Mouse (Mus musculus) MEL (cell line): Measurements from ENCODE around the gene Spns1. TPM values are rescaled to one million over a fixed set of nuclear protein-coding genes. Genes with fewer than 3 reads are reported as not detected.

Experiments
- DNase-seq: peaks from one replicate; pipeline ENCODE4 v3.0.0; 2011; ENCODE audit warnings: low read depth, low spot score
- H3K27ac ChIP-seq: 2 replicates; pipeline ENCODE4 v1.5.1; 2012; ENCODE audit warnings: low read depth, mild to moderate bottlenecking, control low read depth, low read length, moderate library complexity; ENCODE audit not compliant: control insufficient read depth
- H3K27me3 ChIP-seq, 2 experiments: fragments of 150-350 bp in 1 of 2; sonication (generic) in 1 of 2; 2 replicates each; pipeline ENCODE4 v1.6.1; 2012; ENCODE audit warnings: low read length in 2 of 2, mild to moderate bottlenecking in 2 of 2, improper control_type of control experiment in 1 of 2, moderate library complexity in 1 of 2; ENCODE audit not compliant: insufficient read depth in 2 of 2, control insufficient read depth in 1 of 2
- H3K36me3 ChIP-seq, 2 experiments: 2 replicates each; pipeline ENCODE4 v1.6.1; 2012 to 2014; ENCODE audit warnings: low read length in 2 of 2, improper control_type of control experiment in 1 of 2, inconsistent platforms in 1 of 2, mild to moderate bottlenecking in 1 of 2; ENCODE audit not compliant: insufficient read depth in 2 of 2, control insufficient read depth in 1 of 2
- H3K4me1 ChIP-seq, 2 experiments: fragments of 150-350 bp in 1 of 2; sonication (generic) in 1 of 2; 2 replicates each; pipeline ENCODE4 v1.6.1; 2012; ENCODE audit warnings: low read length in 2 of 2, improper control_type of control experiment in 1 of 2, mild to moderate bottlenecking in 1 of 2; ENCODE audit not compliant: insufficient read depth in 2 of 2, control insufficient read depth in 1 of 2
- H3K4me3 ChIP-seq, 2 experiments: fragments of 150-350 bp in 1 of 2; sonication (generic) in 1 of 2; 2 replicates each; pipeline ENCODE4 v1.5.1; 2012; ENCODE audit warnings: low read depth in 2 of 2, low read length in 2 of 2, mild to moderate bottlenecking in 2 of 2, moderate library complexity in 2 of 2, control low read depth in 1 of 2, improper control_type of control experiment in 1 of 2; ENCODE audit not compliant: control insufficient read depth in 1 of 2, insufficient read depth in 1 of 2
- H3K79me2 ChIP-seq: 2 replicates; pipeline ENCODE4 v1.6.1; 2012; ENCODE audit warnings: mild to moderate bottlenecking, low read length, moderate library complexity; ENCODE audit not compliant: control insufficient read depth, poor library complexity, insufficient read depth
- H3K9ac ChIP-seq: 2 replicates; pipeline ENCODE4 v1.6.1; 2012; ENCODE audit warnings: low read depth, mild to moderate bottlenecking, control low read depth, low read length, moderate library complexity; ENCODE audit not compliant: control insufficient read depth, poor library complexity, severe bottlenecking
- H3K9me3 ChIP-seq: fragments of 150-350 bp; sonication (generic); replicated peaks from 2 replicates; pipeline ENCODE4 v1.6.1; 2012; ENCODE audit warnings: mild to moderate bottlenecking, low read length, improper control_type of control experiment, moderate library complexity; ENCODE audit not compliant: insufficient read depth
- BHLHE40 ChIP-seq: IDR thresholded peaks from 2 replicates; pipeline ENCODE4 v1.6.1; 2012; ENCODE audit warnings: low read depth, mild to moderate bottlenecking, inconsistent platforms, low read length, improper control_type of control experiment, borderline replicate concordance
- CHD1 ChIP-seq: IDR thresholded peaks from 2 replicates; pipeline ENCODE4 v1.6.1; 2012; ENCODE audit warnings: low read depth, mild to moderate bottlenecking, inconsistent platforms, low read length, improper control_type of control experiment
- CHD2 ChIP-seq: IDR thresholded peaks from 2 replicates; pipeline ENCODE4 v1.6.1; 2011; ENCODE audit warnings: low read length, improper control_type of control experiment
- E2F4 ChIP-seq: IDR thresholded peaks from 2 replicates; pipeline ENCODE4 v1.6.1; 2011; ENCODE audit warnings: low read depth, low read length, improper control_type of control experiment, borderline replicate concordance
- ELF1 ChIP-seq: IDR thresholded peaks from 2 replicates; pipeline ENCODE4 v1.6.1; 2014; ENCODE audit warnings: low read depth, mild to moderate bottlenecking, inconsistent platforms, low read length, improper control_type of control experiment, moderate library complexity
- EP300 ChIP-seq, 2 experiments: IDR thresholded peaks; 2 replicates each; pipeline ENCODE4 v1.6.1; 2011; ENCODE audit warnings: improper control_type of control experiment in 2 of 2, low read length in 2 of 2, low read depth in 1 of 2, mild to moderate bottlenecking in 1 of 2
- ETS1 ChIP-seq: IDR thresholded peaks from 2 replicates; pipeline ENCODE4 v1.6.1; 2012; ENCODE audit warnings: low read depth, mild to moderate bottlenecking, inconsistent platforms, low read length, improper control_type of control experiment, moderate library complexity
- GABPA ChIP-seq: IDR thresholded peaks from 2 replicates; pipeline ENCODE4 v1.6.1; 2012; ENCODE audit warnings: low read depth, mild to moderate bottlenecking, inconsistent platforms, low read length, improper control_type of control experiment, moderate library complexity
- GATA1 ChIP-seq: IDR thresholded peaks from 2 replicates; pipeline ENCODE4 v1.6.1; 2011; ENCODE audit warnings: low read depth, low read length, improper control_type of control experiment
- HCFC1 ChIP-seq: IDR thresholded peaks from 2 replicates; pipeline ENCODE4 v1.6.1; 2012; ENCODE audit warnings: low read depth, mild to moderate bottlenecking, inconsistent platforms, low read length, improper control_type of control experiment, moderate library complexity
- JUND ChIP-seq: IDR thresholded peaks from 2 replicates; pipeline ENCODE4 v1.6.1; 2011; ENCODE audit warnings: low read depth, mild to moderate bottlenecking, improper control_type of control experiment, low read length
- KAT2A ChIP-seq: conservative IDR thresholded peaks from 2 replicates; pipeline ENCODE4 v1.6.1; 2012; ENCODE audit warnings: low read depth, low read length, improper control_type of control experiment, inconsistent platforms
- MAFK ChIP-seq: IDR thresholded peaks from 2 replicates; pipeline ENCODE4 v1.6.1; 2011; ENCODE audit warnings: low read depth, mild to moderate bottlenecking, low read length, improper control_type of control experiment, borderline replicate concordance
- MAX ChIP-seq: IDR thresholded peaks from 2 replicates; pipeline ENCODE4 v1.6.1; 2011; ENCODE audit warnings: low read length, improper control_type of control experiment
- MAZ ChIP-seq: IDR thresholded peaks from 2 replicates; pipeline ENCODE4 v1.6.1; 2012; ENCODE audit warnings: low read depth, mild to moderate bottlenecking, inconsistent platforms, low read length, improper control_type of control experiment
- MEF2A ChIP-seq: IDR thresholded peaks from 2 replicates; pipeline ENCODE4 v1.6.1; 2014; ENCODE audit warnings: low read depth, mild to moderate bottlenecking, inconsistent platforms, low read length, improper control_type of control experiment; ENCODE audit not compliant: poor library complexity, insufficient replicate concordance, severe bottlenecking; ENCODE audit errors: extremely low read depth
- MXI1 ChIP-seq: IDR thresholded peaks from 2 replicates; pipeline ENCODE4 v1.6.1; 2011; ENCODE audit warnings: mild to moderate bottlenecking, low read depth, low read length, improper control_type of control experiment
- MYB ChIP-seq: IDR thresholded peaks from 2 replicates; pipeline ENCODE4 v1.6.1; 2011; ENCODE audit warnings: mild to moderate bottlenecking, low read depth, low read length, improper control_type of control experiment
- MYC ChIP-seq: IDR thresholded peaks from 2 replicates; pipeline ENCODE4 v1.6.1; 2011; ENCODE audit warnings: low read depth, mild to moderate bottlenecking, low read length, improper control_type of control experiment, moderate library complexity
- NELFE ChIP-seq: IDR thresholded peaks from 2 replicates; pipeline ENCODE4 v1.6.1; 2011; ENCODE audit warnings: low read depth, low read length, improper control_type of control experiment
- NRF1 ChIP-seq: IDR thresholded peaks from 2 replicates; pipeline ENCODE4 v1.6.1; 2014; ENCODE audit warnings: low read depth, mild to moderate bottlenecking, inconsistent platforms, low read length, improper control_type of control experiment, moderate library complexity; ENCODE audit not compliant: poor library complexity, insufficient read depth, severe bottlenecking
- POLR2A ChIP-seq, 2 experiments: IDR thresholded peaks; 2 replicates each; pipeline ENCODE4 v1.6.1; 2011 to 2012; ENCODE audit warnings: low read length in 2 of 2, mild to moderate bottlenecking in 2 of 2, control low read depth in 1 of 2, improper control_type of control experiment in 1 of 2, low read depth in 1 of 2, moderate library complexity in 1 of 2; ENCODE audit not compliant: control insufficient read depth in 1 of 2, insufficient read depth in 1 of 2, poor library complexity in 1 of 2
- POLR2AphosphoS2 ChIP-seq: IDR thresholded peaks from 2 replicates; pipeline ENCODE4 v1.6.1; 2011; ENCODE audit warnings: low read length, improper control_type of control experiment
- POLR2AphosphoS5 ChIP-seq: IDR thresholded peaks from 2 replicates; pipeline ENCODE4 v1.6.1; 2012; ENCODE audit warnings: low read depth, borderline replicate concordance, mild to moderate bottlenecking, inconsistent platforms, low read length, moderate library complexity, mixed read lengths
- RAD21 ChIP-seq: IDR thresholded peaks from 2 replicates; pipeline ENCODE4 v1.6.1; 2011; ENCODE audit warnings: mild to moderate bottlenecking, low read depth, low read length, improper control_type of control experiment
- RCOR1 ChIP-seq: IDR thresholded peaks from 2 replicates; pipeline ENCODE4 v1.6.1; 2012; ENCODE audit warnings: low read depth, mild to moderate bottlenecking, inconsistent platforms, low read length, improper control_type of control experiment
- SIN3A ChIP-seq: IDR thresholded peaks from 2 replicates; pipeline ENCODE4 v1.6.1; 2012; ENCODE audit warnings: low read length, improper control_type of control experiment, inconsistent platforms
- SMC3 ChIP-seq: IDR thresholded peaks from 2 replicates; pipeline ENCODE4 v1.6.1; 2011; ENCODE audit warnings: low read depth, low read length, improper control_type of control experiment
- TBP ChIP-seq: IDR thresholded peaks from 2 replicates; pipeline ENCODE4 v1.8.0; 2011; ENCODE audit warnings: low read depth, low read length, improper control_type of control experiment
- UBTF ChIP-seq: IDR thresholded peaks from 2 replicates; pipeline ENCODE4 v1.6.1; 2012; ENCODE audit warnings: low read depth, mild to moderate bottlenecking, inconsistent platforms, low read length, improper control_type of control experiment, moderate library complexity, borderline replicate concordance; ENCODE audit not compliant: insufficient read depth
- USF1 ChIP-seq: IDR thresholded peaks from 2 replicates; pipeline ENCODE4 v1.6.1; 2014; ENCODE audit warnings: low read depth, mild to moderate bottlenecking, inconsistent platforms, low read length, improper control_type of control experiment, moderate library complexity
- USF2 ChIP-seq, 2 experiments: IDR thresholded peaks; 2 replicates each; pipeline ENCODE4 v1.6.1; 2011 to 2012; ENCODE audit warnings: improper control_type of control experiment in 2 of 2, low read length in 2 of 2, borderline replicate concordance in 1 of 2, inconsistent platforms in 1 of 2, low read depth in 1 of 2, mild to moderate bottlenecking in 1 of 2; ENCODE audit not compliant: insufficient read depth in 1 of 2
- ZC3H11A ChIP-seq: IDR thresholded peaks from 2 replicates; pipeline ENCODE4 v1.6.1; 2012; ENCODE audit warnings: low read depth, mild to moderate bottlenecking, inconsistent platforms, low read length, improper control_type of control experiment
- ZKSCAN1 ChIP-seq: IDR thresholded peaks from 2 replicates; pipeline ENCODE4 v1.6.1; 2012; ENCODE audit warnings: low read depth, mild to moderate bottlenecking, inconsistent platforms, low read length, improper control_type of control experiment, moderate library complexity
- ZMIZ1 ChIP-seq: IDR thresholded peaks from 2 replicates; pipeline ENCODE4 v1.6.1; 2012; ENCODE audit warnings: low read depth, mild to moderate bottlenecking, inconsistent platforms, low read length, improper control_type of control experiment, moderate library complexity
- ZNF384 ChIP-seq: IDR thresholded peaks from 2 replicates; pipeline ENCODE4 v1.6.1; 2012; ENCODE audit warnings: low read depth, mild to moderate bottlenecking, inconsistent platforms, low read length, improper control_type of control experiment
- polyA plus RNA-seq, 2 experiments: library from polyadenylated mRNA; stranded (reverse) in 1 of 2; unstranded in 1 of 2; fragments of >175 nt in 1 of 2; fragments of >200 nt in 1 of 2; gene quantifications; 2 replicates each; pipeline versions ENCODE4 v1.2.1 to v1.2.4; 2012; ENCODE audit warnings: low replicate concordance in 2 of 2, low read depth in 1 of 2; ENCODE audit not compliant: insufficient read length in 2 of 2, insufficient read depth in 1 of 2, missing spikeins in 1 of 2
- total RNA-seq: library from RNA; depleted of rRNA; stranded (reverse); fragments of 300-350 nt; gene quantifications from 2 replicates; pipeline ENCODE4 v1.2.3, GENCODE M21; 2012

Spns1 gene
- total and polyA plus RNA-seq, 3 experiments = 28.9 to 81.6 TPM; not detected in 1

GRCm38 (mm10) chr7:126396298-126397119 lies 19.3 kb upstream of the Spns1 start, which contains the start of gene Nfatc2ip:
Gene Nfatc2ip, minus strand, starts transcription at chr7:126396737.
- Histone ChIP-seq H3K27me3 (no peaks in the 10 kb centered on the region), H3K36me3 (peaks cover 0 to 18% of the 10 kb centered on the region in 2 experiments; a peak in 2 of 4 replicates), H3K9me3 (no peaks in the 10 kb centered on the region), H3K27ac (peak within 1 kb of the TSS; percentile 94), H3K4me1 (peaks cover 0 to 14% of the 10 kb centered on the region in 2 experiments; a peak in 2 of 4 replicates), H3K9ac (peak within 1 kb of the TSS; percentile 93), H3K4me3 (peak within 1 kb of the TSS; percentile 63 to 94), H3K79me2 (peaks cover 6% of the 10 kb centered on the region)
- DNase-seq = peak; percentile 99
- TF ChIP-seq GATA1 (peak; percentile 85), USF1 (no peak), RCOR1 (no peak), RAD21 (no peak), BHLHE40 (no peak), E2F4 (peak; percentile 81), HCFC1 (peak; percentile 97), USF2 (IDR thresholded peaks at IDR 0.05; ENCODE audit: borderline replicate concordance in 1 of 2, insufficient read depth in 1 of 2, low read depth in 1 of 2, low read length in 2 of 2) (no peak), POLR2AphosphoS5 (no peak), MEF2A (no peak), ZMIZ1 (no peak), MAX (no peak), ZKSCAN1 (no peak), CHD2 (peak; percentile 95), ZC3H11A (no peak), ELF1 (peak; percentile 97), GABPA (no peak), TBP (peak; percentile 82), MAFK (no peak), MYB (no peak), JUND (no peak), MYC (no peak), ZNF384 (no peak), MXI1 (peak; percentile 79; the same call in 1 of the 2 replicates), UBTF (no peak), SIN3A (peak; percentile 76), KAT2A (peak; percentile 77), POLR2AphosphoS2 (peak; percentile 71; the same call in 1 of the 2 replicates), NRF1 (peak; percentile 30; the same call in 1 of the 2 replicates), CHD1 (no peak), MAZ (no peak), EP300 (IDR thresholded peaks at IDR 0.05; ENCODE audit: low read depth in 1 of 2, low read length in 2 of 2) (no peak), POLR2A (IDR thresholded peaks at IDR 0.05; ENCODE audit: control insufficient read depth in 1 of 2, insufficient read depth in 1 of 2, low read depth in 1 of 2, low read length in 2 of 2, poor library complexity in 1 of 2) (peak; percentile 87 to 96), NELFE (peak; percentile 86), ETS1 (no peak), SMC3 (no peak)
